Mouse (Mus musculus) megakaryocyte, embryonic 14.5 days (primary cell): Measurements from ENCODE around the gene B3gnt7.

Experiments used
- FLI1 ChIP-seq: IDR thresholded peaks from 2 replicates; pipeline ENCODE4 v1.6.1; 2012; ENCODE audit warnings: low read length, inconsistent platforms, mixed read lengths
- GATA1 ChIP-seq: IDR thresholded peaks from 3 replicates; pipeline ENCODE4 v1.6.1; 2012; ENCODE audit warnings: mixed read lengths, low read length, inconsistent platforms, borderline replicate concordance

DNA sequence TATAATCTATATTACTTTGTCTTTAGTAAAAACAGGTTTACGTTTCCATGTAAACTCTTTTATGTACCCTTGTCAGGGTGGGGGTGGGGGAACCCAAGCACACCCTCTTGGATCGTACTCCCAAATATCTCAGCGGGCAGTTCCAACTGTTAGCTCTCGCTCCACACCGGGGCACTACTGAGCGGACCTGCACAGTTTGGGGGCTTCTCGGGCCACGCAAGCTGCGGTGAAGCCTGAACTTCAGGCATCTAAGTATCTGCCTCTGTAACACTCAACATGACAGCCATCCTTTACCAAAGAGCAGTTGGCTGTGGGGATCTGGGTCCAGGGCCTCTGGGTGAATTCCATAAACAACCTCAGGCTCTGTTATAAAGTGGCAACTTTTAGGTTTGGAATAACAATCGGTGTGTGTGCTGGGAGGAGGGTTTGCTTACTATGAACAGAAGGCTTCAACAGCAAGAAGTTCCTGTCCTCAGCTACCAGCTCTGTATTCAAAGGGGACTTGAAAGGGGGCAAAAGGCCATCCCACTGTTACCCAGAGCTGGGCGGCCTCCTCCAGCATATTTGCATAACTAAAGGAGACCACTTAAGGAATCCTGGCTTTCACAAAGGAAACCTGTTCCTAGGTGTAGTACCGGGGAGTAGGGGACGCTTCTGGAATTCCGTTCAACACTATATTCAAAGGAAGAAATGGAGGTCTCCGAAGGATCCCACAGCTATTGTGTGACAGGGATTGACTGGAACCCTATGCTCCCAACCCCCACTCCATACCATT is 8.1 kb downstream of the B3gnt7 start:
- TF ChIP-seq GATA1, result no peak
- TF ChIP-seq FLI1, result no peak
